Mouse (Mus musculus) ovary, adult 18-20 months (tissue): ENCODE data around the gene Slc9a9.
A peak's percentile ranks its signal among the peaks of the same experiment; 100 is the strongest.

ENCODE experiments used
- DNase-seq: peaks from one replicate; pipeline ENCODE4 v3.0.0; 2022; ENCODE audit warnings: low spot score, mixed read lengths

Slc9a9 gene

GRCm38 (mm10) chr9:94838479-94839031 is 168.8 kb downstream of the Slc9a9 start:
- DNase-seq, result no peak

- DNase-seq, result no peak
Observed at GRCm38 (mm10) chr9:94839204-94839603, 169.5 kb downstream of the Slc9a9 start.

GRCm38 (mm10) chr9:94840398-94840797 is 170.7 kb downstream of the Slc9a9 start:
- DNase-seq, result no peak

- no peak for DNase-seq
Observed at GRCm38 (mm10) chr9:94840972-94841371, 171.3 kb downstream of the Slc9a9 start.

DNA sequence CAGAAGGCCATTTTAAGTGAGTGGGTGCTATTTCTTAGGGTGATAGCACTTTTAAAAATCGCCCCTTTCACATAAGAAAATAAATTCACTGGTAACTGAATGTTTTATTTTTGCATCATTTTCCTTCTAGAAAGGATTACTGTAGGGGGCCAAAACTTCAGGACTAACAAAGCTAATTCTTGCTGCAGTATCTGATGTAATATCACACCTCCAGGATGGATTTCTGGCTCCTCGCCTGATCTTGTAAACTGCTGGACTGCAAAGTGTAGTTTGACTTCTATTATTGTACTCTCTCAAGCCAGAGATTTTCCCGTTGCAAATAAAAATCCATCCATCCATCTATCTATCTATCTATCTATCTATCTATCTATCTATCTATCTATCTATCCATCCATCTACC is 174.5 kb downstream of the Slc9a9 start:
- DNase-seq, result no peak

DNA sequence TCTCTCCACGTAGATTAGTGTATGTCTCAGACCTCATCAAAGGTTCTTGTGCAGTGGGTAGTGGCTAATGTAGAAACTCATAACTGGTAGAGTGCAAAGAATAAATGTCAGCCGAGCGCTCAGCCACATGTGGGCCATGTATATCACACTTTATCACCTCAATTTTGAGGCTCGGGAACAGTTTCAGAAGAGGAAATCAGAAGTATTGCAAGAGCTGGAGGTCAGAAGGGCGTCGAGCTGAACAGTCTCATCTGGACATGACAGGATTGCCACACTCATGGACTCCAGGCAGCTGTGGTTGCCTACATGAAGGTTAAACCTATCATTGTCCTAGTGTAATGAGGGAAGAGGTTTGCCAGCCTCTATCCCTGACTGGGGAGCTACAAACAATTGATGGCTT is 177.9 kb downstream of the Slc9a9 start:
- no peak for DNase-seq

DNA sequence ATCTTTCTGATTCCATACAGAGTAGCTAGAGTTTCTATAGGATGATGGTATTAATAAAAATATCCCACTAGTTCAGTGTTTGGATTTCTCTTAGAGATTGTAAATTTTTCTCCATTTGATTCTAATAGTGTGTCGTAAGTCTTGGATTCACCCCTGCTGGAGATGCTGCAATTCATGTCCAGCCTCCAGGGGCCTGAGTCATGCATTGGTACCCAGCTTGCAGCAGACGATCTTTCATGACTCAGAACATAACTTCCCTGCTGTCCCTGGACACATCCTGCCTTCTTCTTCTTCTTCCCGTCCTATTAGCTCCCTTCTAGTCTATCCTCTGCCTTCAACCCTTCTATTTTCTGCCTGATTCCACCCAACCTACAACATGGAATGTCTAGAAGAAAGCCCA is 181.8 kb downstream of the Slc9a9 start:
- DNase-seq, result no peak

DNA sequence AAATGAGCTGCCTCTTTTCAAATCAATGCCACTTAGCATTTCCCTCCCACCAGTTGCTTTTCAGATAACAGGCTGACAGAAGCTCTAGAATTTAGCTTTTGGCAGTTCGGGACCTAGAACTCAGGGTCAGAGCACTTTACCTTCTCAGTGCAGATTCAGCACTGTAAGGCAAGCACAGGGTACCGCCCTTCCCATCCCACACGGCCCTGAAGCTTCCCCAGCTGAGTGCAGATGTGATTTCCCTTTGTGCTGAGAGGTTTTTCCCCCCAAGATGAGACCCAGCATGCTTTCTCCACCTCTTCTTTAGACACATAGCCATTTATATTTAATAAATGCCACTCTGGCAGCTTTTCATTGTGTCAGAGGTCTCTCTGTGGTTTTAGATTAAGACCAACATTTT is 186.4 kb downstream of the Slc9a9 start:
- DNase-seq, result no peak

GRCm38 (mm10) chr9:94868557-94868956 is 198.8 kb downstream of the Slc9a9 start:
- no peak for DNase-seq

DNA sequence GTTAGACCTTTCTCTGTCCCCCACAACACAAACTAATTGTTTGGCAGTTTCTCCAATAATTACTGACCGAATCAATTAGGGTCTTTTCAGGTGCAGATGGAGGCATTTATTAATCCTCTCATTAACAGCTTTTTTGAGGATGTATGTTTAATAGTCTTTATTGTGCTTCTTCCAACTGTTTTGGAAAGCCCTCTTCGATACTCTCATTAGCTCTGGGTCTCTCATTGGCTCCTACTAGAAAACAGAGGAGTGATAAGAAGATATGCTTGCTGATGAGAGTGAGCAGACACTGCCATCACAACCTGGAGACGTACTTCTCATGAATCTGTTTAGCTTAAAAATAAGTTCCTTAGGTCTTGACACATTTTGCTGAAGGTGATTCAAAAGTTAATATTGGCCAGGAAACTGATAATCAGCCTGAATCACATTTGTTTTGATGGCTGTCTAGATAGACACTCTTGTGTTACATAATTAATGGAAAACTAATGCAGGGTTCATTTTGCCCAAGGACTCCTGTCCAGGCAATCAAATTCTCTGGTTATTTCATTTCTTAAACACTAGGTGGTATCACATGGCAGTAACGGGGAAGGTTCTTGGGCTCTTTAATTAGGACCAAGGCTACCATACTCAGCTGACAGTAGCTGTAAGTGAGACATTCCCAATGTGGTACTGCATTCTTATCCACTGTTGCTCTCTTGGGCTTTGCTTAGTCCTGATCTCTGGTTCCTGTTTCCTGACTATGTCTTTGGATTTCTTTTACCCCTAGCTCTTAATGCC is 199.5 kb downstream of the Slc9a9 start:
- no peak for DNase-seq

- DNase-seq, result no peak
Observed at GRCm38 (mm10) chr9:94882517-94882916, 212.8 kb downstream of the Slc9a9 start.

DNA sequence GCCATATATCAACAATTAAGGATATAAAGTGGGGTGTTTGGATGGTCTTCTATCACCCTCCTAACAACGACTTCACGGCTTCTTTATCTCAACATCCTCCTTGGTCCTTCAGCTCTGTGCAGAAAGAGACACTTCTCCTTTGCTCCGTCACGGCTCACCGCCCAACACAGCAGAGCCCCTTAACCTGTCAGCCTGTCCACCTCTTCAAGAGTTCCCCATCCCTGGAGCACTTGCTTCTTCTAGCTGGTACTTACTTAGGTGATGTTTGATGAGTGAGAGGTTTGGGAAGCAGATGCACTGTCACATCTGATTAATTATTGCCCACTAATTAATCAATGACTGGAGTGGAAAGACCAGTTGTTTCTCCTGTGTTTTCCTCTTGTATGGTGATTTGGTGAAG is 213.7 kb downstream of the Slc9a9 start:
- DNase-seq, result no peak

GRCm38 (mm10) chr9:94885151-94885550 is 215.4 kb downstream of the Slc9a9 start:
- DNase-seq, result peak; percentile 17

DNA sequence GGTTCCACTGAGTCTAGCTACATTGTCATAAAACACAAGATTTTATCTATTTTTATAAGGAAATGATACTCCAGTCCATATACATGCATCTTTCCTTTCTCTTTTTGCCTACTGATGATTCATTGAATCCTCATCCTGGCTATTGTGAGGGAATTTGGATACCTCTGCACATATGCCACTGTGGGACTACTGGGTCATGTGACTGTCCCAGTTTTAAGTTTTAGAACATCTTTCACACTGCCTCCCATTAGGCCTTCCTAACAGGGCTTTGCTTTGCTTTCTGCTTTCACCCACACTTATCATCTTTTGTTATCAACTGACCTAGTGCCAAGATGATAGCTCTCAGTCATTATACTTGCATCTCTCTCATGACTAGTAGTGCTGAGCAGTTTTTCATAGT is 219.9 kb downstream of the Slc9a9 start:
- no peak for DNase-seq

DNA sequence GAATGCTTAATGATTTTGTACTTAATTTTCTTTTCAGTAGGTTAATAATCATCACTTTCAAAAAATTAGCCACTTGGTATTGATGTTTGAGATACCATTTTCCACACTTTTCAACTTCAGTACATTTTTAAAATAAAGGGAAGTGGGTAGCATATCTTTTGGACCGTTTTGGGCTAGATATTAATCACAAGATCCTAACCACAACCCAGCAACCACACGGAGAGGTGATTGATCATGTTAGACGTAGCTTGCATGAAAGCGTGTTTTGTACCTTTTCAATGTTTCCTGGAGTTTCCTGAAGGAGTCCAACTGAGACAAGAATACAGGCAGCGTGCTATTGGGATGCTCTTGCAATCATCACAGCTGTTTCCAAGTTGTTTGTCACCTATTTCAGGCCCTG is 226.2 kb downstream of the Slc9a9 start:
- DNase-seq, result no peak

DNA sequence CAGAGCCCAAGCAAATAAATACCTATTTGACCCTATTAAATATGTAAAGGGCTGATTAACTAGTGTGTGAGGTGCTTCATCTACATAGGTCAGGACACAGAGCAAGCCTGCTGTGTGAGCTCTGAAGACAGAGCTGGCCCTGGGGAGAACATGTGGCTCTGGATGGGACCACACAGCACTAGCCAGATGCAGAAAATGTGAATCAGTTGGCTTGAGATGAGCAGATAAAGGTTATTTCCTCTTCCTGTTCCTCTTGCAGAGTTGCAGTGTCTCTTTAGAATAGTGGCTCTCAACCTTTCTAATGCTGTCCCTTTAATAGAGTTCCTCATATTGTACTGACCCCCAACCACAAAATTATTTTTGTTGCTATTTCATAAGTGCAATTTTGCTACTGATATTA is 234.5 kb downstream of the Slc9a9 start:
- no peak for DNase-seq

GRCm38 (mm10) chr9:94907020-94907610 is 237.4 kb downstream of the Slc9a9 start:
- no peak for DNase-seq

DNA sequence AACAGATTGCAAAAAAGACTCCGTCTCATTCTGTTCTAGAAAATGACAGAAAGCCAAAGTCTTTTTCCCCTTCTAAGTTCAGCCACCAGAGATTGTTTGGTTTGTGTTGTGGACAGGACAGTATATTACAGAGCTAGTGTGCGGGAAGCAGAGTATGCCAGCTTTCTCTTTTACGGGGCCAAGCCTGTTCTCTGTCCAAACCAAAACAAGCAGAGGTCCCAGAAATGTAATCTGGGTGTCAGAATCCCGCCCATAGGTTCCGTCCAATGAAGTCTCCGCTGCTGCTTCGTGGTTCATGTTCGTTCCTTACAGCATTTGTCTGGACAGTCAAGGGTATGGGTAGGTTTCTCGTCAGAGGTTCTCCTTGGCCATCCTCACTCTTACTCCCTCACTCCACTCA is 242.4 kb downstream of the Slc9a9 start:
- DNase-seq, result no peak

DNA sequence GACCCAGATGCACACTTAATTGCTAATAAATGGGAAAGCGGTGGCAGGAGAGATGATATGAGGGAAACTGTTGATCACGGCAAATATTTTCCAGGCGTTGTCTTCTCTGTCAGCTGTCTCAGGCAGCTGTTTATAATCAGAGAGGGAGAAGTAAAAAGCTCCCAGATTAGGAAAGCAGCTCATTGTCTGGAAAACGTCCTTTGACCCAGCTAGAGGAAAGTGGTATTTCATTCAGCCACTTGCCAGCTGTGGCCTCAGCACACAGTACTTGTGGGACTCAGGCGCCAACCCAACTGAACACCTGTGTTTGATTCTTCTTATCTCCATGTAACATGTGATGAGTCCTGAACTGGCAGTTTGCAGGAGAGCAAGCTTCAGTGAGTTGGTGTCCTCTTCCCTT is 252.4 kb downstream of the Slc9a9 start:
- no peak for DNase-seq

DNA sequence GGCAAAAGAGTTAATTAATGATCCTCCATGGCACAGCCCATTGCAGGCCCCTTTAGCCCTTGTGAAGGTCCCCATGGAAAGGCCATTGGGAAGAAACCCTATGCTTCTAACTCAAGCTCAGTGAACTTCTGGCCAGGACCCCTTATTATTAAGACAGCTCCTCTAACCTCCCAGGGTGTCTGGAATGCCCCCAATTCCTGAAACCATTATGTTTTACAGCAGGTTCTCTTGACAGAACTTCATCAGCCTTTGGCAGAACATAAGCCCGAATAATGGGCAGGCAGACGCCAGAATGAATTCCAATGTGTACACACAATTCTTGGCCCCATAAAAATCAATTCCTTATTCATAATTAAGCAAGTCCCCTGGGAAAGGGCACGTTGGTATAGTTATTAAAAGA is 256.1 kb downstream of the Slc9a9 start:
- DNase-seq, result no peak

GRCm38 (mm10) chr9:94927101-94927500 is 257.4 kb downstream of the Slc9a9 start:
- no peak for DNase-seq

DNA sequence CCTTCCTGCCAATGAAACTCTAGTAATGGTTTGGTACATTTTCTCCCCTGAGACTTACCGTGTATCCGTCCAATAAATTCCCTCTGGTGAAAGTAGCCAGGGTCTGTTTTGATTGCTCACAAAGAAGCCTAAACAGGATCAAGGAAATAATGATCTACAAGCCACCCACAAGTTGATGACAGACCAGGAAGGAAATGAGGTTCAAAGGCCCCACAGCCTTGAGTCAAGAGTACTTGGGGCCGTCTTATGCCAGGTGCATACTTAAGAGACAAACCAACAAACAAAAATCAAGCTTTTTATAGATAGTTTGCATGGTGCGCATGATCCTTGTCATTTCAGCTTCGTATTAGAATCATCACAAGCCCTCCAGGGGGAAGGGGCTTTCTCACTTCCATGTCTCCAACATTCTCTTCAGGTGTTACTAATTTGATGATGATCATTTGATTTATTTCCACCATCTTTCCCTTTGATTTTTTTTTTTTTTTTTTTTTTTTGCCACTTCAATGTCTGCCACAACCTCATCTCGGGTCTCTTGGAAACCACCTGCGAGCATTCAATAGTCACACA is 275.9 kb downstream of the Slc9a9 start:
- no peak for DNase-seq

DNA sequence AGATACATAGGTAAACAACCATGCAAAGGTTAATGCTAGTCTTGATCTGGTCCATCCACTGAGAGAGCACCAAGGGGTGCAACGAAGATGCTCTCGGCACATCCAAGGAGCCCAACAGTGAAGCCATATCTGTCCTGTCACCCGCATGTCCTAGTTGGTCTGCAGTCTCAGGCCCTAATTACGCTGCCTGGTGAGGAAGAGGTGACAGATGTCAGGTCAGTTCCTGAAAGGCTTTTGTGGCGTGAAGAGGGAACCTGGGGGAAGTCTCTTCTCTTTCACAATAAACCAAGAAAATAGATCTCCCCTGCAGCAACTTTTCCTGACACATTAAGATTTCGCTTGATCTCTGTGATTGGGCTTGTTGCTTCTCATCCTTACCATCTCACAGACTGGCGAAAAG is 277.5 kb downstream of the Slc9a9 start:
- DNase-seq, result no peak
